Mouse (Mus musculus): ENCODE results near the gene Rbm33.

The Rbm33 gene

DNA sequence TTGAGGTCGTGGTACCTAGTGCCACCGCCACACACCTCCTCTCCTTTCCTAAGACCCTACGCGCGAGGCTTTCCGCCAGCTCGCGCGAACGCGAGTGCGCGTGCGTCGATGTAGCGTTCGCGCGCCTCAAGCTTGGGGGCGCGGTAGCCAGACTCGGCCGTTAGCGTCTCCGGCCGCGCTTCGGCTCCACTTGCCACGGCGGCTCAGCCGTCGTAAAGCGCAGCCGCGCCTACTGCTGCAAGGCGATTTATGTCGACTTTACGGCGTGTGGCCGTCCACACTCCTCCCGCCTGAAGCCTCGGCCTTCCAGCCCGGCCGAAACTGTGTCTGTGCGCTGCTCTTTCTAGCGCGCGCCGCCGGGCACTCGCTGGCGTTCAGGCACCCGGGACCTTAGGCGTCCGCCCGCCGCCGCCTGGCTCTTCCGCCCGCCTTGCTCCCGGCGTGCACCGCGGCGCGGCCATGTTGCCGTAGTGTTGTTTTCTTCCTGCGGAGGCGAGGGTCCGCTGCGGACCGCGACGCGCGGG, at the start of gene Rbm33:
TSS of gene Rbm33 (plus strand) at position 400 of the 524 bp plus-strand sequence.
- DNase-seq, result peak; percentile 86

DNA sequence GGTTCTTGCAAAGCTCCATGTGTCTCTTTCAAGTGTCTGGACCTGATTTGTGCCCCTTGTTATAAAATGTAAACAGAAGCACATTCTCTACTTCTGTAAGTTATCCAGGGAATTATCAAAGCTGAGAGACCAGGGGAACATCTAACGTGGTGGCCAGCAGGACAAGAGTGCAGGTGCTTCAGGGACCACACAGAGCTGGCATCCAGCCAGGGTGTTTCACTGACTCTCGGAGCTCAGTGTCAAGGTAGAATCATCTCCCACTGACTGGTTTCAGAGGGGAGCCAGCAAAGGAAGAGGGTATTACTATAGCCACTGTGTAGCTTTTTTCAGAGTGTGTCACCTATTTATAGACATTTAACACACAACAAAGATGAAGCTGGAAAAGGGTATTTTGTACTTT, 49.3 kb upstream of the Rbm33 start:
- DNase-seq, result no peak

DNA sequence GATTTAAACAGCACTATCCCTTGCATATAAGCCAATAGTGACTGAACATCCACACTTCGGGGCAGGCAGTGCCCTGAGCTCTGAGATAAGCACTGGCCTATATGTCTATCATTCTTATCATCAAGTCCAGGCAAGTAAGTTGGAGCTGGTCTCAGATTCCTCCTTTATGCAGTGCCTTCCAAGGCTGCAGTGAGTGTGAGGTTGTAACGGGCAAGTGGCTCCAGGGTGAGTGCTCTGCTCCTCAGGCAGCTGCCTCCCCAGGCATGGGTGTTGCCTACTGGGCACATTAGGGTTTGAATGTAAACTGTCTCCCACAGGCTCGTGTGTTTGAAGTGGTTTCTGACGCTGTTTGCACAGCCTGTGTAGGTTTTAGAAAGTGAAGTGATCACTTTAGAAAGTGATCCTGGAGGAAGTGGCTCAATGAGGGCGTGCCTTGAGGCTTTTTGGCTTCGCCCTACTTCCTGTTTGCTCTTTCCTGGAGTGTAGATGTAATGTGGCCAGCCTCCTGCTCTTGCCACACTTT, 47.4 kb upstream of the Rbm33 start:
- no peak for DNase-seq

DNA sequence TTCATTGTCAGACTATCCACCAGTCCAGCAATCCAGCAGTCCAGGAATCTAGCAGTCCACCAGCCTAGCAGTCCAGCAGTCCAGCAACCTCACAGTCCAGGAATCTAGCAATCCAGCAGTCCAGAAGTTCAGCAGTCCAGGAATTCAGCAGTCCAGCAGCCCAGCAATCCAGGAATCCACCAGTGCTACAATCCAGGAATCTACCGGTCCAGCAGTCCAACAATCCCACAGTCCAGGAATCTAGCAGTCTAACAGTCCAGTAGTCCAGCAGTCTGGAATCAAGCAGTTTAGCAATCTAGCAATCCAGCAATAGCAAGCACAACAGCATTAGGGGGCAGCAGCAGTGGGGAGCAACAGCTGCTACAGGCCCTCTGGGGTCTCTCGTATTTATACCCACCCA, 44.1 kb upstream of the Rbm33 start:
- DNase-seq, result no peak

DNA sequence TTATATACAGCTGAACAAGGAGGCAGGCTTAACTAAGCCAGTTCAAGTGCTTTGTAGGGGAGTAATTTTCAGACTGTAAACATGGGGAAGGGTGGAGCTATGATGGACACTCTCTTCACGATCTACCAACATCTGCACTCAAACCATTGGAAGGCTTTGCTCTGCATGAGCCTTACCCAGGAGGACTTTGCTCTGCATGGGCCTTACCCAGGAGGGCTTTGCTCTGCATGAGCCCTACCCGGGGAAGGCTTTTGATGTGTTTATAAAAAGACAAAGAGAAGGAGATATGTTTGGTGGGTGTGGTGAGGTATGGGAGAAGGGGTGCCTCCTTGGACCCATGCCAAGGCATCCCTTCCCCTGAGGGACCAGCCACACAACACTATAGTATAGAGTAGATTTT, 39.6 kb upstream of the Rbm33 start:
- no peak for DNase-seq

DNA sequence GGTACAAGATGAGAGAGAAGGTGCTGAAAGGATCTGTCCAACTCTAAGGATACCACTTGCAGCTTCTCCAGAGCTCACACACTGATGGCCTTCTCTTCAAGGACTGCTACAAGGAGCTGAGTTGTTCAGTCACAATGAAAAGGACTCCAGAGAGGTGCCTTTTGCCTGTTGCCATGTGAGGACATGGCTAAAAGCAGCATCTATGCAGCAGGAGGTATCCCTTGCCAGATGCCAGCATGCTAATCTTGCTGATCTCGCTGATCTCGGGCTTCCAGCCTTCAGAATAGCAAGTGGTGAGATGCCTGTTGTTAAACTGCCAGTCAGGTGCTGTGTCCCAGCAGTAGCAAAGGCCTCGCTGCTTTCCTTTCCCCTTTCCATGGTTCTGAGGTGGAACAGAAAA, 27.8 kb upstream of the Rbm33 start:
- DNase-seq, result no peak

DNA sequence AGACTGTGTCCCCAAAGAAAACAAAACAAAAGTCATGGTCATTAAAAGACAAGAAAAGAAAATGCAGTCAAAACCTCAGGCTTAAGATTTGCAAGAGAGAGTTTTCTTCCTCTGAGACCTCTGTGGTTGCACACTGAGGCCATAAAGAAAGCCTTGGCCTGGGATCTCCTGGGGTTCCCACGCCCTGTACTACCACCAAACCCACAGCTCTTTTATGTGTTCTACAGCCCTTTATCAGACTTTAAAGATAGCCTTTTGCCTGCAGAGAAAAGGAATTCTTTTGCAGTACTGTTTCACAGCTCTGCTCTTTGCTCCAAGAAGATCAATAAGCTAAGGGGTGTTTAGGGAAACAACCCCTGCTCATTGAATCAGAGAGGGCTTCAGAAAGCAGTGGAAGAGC, 26.3 kb upstream of the Rbm33 start:
- DNase-seq, result no peak

DNA sequence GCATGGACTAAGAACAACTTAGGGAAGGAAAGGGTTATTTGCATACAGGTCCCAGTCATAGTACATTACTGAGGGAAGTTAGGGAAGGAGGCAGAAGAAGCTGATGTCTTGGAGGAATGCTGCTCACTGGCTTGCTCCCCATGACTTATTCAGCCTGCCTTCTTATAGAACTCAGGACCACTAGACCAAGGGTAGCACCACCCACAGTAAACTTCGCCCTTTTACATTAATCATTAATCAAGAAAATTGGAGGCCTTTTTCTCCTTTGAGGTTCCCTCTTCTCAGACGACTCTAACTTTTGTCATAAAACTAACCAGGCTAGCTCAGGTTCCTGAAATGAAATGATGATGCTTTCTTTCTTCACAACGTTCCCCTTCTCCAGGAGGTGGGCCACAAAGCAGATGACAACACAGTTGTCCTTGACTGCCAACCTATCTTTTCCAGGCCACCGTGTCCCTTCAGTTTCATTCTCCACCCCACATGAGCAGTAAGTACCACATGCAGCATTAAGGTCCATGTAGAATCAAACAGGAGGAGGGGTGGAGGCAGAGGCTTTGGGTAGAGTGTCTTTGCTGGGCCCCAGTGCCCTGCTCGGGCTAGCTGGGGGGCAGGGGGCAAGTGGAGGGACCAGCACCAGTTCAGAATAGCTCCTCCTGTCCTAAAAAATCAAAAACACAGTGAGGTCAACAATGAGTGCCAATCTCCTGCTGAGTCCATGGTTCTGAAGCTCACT, 25.6 kb upstream of the Rbm33 start:
- no peak for DNase-seq

DNA sequence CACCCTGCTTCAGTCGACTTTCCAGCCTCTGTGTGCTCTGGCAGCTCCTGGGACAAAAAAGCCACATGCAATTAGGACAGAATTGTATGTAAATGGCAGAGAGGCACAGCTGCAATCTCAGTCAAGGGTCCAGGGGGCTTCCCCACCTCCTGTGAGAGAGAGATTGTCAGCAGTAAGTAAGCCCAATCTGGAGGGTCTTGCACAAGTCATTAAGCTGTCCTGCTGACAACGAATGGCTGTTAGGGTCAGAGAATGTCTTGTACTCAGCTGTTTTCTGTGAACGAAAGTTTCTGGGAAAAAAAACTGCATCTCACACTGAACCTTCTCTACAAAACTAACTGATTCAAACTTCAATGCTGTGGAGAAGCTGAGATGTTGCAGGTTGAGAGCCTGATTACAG, 24.6 kb upstream of the Rbm33 start:
- DNase-seq, result no peak

DNA sequence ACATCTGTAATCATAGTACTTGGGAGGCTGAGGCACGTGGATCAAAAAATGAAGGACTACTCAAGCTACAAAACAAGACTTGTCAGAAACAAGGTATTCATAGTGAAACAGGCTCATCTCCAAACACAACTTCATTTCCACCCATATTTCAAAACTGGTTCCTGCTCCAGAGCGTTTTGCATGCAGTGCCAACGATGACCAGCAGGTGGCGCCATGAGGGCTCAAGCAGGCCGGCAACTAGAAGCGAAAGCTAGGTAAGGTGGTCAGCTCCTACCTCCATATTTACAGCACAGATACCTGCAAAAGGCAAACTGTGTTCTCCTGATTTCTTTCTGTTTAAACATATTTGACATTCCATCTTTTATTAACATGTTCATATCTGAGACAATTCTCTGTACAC, 22.9 kb upstream of the Rbm33 start:
- peak; percentile 90 for DNase-seq

DNA sequence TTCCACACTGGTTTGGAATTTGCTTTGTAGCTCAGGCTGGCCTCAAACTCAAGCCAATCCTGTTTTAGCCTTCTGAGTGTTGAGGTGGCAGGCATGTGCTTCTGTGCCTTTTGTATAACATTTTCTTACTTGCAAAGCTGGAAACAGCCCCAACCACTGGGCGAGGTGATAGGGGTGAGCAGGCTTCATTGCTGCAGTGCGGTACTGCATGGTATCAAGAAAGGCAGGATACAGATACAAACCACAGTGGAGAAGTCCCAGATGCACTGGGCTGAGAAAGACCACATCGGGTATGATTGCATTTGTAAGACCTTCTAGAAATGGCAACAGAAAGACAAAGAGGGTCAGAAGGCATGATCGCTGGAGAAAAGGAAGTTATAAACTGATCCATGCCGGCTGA, 18.8 kb upstream of the Rbm33 start:
- DNase-seq, result no peak

DNA sequence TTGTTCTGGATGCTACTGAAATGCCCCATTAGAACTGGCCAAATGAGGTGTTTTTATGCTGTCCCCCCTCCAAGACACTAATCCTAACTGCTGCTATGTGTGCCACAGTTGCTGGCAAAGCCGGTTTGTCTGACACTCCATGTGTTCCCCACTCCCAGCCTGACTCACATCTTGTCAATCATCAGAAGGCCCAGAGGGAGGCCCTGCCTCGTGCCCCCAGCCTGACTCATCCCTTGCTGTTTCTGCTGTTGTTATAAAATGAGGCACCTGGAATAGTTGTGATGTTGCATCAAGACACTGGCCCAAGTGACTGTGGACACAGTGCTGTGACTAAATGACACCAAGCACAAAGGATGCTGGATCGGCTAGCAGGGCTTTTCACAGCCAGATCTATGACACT, 18.2 kb upstream of the Rbm33 start:
- no peak for DNase-seq

DNA sequence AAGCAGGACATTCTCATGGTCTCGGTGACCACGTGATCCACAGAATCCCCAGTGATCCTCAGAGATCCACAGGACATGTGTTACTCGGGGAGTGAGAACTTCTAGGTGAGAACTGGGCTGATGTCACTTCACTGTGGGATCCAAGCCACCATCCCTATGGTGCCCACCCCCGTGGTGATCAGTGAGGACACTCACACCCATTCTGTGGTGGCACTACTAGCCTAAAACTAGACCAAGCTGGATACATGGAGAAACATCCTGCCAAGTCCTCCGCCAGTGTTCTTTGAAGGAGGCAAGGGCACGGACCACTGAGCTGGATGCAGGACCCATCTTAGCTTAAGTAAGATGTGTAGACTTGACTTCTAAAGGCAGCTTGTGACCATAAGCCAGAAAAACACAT, 17.6 kb upstream of the Rbm33 start:
- DNase-seq, result no peak

DNA sequence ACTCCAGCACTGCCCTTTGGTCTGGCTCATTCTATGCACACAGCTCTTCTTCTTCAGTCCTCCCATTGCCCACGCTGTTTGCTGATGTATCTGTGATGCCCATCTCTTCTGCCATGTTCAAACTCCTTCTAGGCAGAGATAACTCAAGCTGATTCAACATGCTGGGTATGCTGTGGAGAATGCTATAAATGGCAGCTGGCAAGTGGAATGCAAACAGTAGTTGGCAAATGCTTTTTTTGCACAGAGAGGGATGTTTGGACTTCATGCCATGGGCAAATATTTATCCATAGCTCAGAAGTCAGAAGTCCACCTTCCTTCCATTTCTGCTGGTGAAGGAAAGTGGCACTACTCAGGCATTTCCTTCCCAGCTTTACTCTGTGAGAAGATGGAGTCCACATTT, 14.2 kb upstream of the Rbm33 start:
- no peak for DNase-seq

DNA sequence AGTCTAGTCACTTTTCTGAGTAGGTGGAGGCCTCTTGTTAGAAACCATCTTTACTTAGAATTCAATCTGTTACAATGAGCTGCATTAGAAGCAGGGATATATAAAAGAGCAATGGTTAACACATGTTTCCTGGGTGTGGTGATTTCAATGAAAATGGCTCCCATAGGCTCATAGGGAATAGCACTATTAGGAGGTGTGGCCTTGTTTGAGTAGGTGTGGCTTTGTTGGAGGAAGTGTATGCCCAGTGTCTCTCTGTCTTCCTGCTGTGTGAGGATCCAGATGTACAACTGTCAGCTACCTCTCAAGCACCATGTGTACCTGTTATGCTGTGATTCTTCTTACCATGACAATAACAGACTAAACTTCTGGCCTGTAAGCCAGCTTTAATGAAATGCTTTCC, 12.4 kb upstream of the Rbm33 start:
- DNase-seq, result no peak

DNA sequence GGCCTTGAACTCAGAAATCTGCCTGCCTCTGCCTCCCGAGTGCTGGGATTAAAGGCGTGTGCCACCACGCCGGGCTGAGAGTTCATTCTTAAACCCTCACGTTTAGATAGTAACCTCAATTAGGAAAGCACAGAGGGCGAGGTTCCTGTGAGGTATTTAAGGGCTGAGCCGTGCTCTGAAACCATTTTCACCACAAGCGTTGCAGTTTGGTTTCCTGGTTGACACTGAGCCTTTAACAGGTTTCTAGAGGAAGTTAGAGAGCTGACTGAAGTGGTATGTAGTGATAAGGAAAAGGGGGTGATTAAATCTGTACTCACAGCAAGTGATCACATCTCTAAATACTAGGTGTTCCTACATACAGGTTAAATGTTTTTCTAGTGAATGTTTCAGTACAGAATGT, 1.4 kb upstream of the Rbm33 start:
- no peak for DNase-seq

DNA sequence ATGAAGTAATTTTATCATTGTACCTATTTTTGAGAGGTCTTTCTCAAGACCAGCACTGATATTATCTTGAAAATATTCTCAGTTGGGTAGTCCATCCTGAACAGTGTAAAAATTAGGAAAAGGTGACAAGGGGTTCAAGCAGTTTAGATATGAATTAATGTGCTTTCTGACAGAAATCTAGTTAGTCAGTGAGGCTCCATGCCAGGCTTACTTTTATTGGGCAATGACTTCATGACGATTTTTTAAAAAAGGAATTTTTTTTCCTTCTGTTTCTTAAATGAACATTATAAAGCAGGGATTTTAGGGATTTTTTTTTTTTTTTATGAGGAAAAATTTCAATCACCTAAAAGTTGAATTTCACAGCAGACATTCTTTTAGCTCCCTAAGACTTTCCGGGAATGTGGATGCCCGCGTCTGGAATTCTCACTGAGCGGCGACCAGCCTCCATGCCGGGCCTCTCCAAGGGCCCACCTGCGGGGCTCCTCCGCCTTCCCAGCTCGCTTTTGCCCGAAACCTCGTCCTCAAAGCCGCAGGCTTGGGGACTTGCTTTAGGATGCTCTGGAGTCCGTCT, 685 bp upstream of the Rbm33 start:
- no peak for DNase-seq

DNA sequence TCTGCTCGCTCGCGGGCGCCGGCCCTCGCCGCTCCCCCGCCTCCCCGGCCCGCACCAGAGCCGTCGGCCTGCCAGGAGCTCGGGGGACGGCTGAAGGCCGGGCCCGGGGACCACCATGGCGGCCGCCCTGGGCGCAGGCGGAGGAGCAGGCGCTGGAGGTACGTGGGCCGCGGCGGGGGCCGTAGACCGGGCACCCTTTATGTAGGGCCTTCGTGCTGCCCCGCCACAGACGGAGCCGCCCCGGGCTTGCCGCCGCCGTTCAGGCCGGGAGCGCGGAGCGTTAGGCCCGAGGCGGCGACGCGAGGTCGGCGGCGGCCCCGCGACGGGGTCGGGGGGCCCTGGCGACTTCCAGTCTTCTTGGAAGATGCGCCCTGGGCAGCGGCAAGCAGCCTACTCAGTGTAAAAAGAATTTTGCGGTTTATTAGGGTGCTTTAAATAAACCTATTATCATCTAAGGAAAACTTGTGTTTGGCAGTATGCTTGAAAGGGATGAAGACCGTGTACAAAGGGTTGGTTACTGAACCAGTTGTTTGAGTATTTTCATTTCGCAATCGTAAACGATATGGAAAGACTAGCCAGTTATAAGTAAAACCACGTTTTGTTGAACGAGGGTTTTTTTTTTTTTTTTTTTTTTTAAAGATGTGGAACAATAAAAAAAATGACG, 464 bp downstream of the Rbm33 start:
- peak; percentile 49 for DNase-seq

DNA sequence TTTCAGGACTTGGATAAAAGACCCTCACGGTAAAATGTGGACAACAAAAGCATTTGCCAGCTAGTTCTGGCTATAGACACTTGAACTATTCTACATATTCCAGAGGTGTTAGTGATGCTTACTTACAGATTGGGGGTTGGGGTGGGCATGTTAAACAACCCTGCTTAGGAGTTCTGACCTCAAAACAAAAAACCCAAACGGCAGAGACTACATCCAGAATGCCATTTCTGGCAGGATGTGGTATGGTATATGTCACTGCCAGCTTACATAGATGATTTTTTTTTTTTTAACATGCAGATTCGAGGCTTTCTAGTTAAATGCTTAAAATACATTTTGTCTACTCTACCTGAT, 971 bp downstream of the Rbm33 start:
- DNase-seq, result no peak

DNA sequence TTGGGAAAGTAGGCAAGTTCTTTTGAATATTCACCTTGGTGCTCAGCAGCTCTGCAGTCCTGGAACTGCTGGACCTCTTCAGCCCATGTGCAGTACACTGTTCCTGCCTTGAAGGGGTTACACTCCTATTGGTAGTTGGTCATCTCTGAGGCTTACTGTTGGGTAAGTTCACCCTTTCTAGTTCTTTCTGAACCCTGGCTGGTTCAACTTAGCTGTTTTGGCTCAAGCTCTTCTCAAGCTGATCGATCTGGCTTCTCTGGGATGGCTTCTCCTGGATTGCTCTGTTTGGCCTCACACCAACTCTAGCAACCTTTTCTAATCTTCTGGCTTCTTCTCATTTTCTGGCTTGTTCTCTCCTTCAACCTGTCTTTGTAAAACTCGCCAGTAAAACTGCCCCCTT, 1.8 kb downstream of the Rbm33 start:
- DNase-seq, result no peak

DNA sequence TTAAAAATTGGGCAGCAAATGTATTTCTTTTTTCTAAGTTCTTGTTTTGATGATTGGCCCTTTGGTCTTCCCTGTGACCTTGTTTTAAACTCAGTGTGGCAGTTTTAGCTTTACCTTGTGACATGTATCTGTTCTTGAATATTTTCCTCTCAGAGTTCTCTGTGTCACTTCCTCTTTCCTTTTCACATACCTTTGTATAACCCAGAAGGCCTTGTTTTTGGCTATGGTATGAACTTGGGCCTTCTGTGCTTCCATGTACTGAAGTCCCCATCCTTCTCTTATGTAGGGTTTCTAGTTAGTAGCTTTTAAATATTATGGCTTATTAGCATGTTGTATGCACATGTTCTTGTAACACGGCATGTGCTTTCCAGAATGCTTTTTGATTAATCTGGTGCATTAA, 4.8 kb downstream of the Rbm33 start:
- DNase-seq, result no peak

DNA sequence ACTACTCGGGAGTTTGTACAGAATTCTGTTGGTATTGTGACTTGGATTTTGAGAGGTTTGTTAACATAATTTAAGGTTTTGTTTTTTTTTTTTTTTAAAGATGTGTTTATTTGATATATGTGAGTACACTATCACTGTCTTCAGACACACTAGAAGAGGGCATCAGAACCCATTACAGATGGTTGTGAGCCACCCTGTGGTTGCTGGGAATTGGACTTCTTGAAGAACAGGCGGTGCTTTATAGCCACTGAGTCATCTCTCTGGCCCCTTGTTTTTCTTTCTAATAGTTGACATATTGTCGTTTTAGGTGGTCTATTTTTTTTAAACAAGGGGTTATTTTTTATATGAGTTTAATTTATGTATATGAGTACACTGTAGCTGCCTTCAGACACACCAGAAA, 5.3 kb downstream of the Rbm33 start:
- no peak for DNase-seq

DNA sequence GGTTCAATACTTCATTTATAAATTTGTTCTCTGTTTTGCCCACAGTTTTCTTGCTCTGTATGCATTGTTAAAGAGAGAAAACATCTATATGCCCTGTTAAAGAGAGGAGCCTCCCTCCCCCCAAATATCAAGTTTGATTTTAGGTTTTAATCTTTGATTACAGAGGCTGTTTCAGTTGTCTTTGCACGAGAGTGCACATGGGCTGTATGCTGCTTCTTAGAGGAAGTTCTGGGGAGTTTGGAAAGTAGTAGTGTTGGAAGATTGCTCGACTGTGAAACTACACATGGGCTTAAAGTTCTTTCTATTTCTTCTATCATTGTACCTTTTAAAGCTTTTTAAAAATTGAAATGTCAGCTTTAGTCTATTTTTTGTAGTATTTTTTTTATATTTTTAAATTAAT, 6.9 kb downstream of the Rbm33 start:
- DNase-seq, result no peak

DNA sequence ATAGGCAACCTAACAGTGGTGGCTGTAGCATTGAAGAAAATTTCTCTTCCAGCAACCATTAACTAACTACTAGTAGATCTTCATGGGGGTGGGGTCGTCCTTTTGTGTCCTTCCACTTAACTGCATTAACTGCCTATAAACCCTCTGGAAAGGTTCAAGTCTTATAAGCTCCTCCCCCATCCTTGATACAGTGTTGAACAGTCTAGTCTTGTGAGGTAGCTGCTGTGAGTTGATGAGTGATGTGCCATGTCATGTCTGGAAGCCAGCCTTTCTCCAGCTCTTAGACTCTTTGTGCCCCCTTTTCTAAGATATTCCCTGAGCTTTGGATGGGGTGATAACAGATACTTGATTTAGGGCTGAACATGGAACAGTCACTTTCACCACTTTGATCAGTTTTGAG, 7.5 kb downstream of the Rbm33 start:
- DNase-seq, result no peak

Data from right cerebral cortex, postnatal 14 days (tissue).